Mouse (Mus musculus) lung, postnatal 0 days (tissue): Measurements from ENCODE around the gene Ostf1.

Experiments used
- CTCF ChIP-seq: IDR thresholded peaks from 2 replicates; pipeline ENCODE4 v1.5.1; 2016; ENCODE audit warnings: antibody characterized with exemption, mild to moderate bottlenecking
- EP300 ChIP-seq: IDR thresholded peaks from 2 replicates; pipeline ENCODE4 v1.6.1; 2016; ENCODE audit warnings: antibody characterized with exemption, mild to moderate bottlenecking, control low read depth

DNA sequence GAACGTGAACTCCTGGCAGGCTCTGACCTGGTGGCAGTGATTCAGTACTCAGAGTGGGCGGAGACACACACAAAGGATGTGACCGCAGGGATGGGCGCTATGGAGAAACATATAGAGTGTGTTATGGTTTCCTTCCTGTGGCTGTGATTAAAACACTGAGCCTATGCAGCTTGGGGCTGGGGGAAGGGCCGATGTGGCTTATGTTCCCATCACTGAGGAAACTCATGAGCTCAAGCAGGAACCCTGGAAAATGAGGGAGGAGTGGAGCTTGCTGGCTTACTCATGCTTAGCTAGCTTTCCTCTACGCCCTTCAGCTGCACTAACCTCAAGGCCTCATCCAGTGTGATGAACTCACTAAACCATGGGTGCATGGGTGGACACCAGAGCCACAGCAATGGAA is 28.6 kb downstream of the Ostf1 start:
- TF ChIP-seq CTCF (no peak), EP300 (no peak)
